Mouse (Mus musculus): ENCODE measurements around the gene Maml3.

The Maml3 gene

DNA sequence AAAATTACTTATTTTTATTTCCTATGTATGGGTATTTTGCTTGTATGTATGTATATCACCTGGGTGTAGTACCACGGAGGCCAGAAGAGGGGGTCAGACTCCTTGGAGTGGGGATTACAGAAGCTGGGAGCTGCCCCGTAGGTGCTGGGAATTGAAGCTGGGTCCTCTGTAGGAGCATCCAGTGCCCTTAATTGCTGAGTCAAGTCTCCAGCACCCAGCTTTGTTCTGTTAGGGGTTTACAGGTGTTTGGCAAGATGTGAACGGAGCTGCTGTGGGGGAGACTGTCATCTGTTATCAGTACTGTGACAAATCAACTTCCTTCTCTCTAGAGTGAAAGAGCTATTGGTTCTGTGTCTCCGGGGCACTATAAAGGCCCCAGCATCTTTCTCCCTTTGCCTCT lies 190.0 kb downstream of the Maml3 start:
- DNase-seq (ENCODE audit: low read depth, low spot score): no peak

DNA sequence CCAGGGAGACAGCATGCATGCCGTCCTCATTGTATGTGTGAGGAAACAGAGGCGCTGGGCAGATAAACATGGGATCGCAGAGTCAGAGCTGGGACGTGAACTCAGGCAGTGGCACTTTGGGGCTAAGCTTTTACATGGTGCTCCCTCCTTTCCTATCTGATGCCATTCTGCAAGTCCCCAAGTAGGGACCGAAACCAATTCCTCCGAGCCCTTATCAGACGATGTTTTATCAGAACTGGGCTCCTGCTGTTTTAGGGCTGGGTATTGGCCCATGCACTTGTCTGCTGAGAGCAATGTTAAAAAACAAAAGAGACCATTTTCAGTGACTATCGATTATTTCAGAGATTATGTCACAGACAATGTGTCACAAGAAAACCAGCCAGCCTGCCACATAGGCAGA lies 191.4 kb downstream of the Maml3 start:
- no peak for DNase-seq (ENCODE audit: low read depth, low spot score)

DNA sequence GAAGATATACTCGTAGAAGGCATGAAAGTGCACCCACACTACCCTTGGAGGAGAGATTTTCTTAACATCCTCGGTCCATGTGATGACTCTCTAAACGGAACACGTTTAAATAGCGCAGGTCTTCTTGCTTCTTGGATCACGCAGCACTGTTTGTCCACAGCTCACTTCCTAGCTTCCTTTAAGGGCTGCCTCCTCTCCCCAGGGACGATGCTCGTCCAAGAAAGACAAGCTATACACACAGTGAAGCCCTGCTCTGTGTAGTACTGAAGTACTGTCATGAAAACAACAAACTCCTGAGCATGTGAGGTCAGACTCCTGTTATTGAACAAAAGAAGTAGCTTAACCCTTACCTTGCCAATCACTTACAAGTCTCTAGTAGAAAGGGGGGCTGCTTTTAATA lies 192.7 kb downstream of the Maml3 start:
- no peak for DNase-seq (ENCODE audit: low read depth, low spot score)

DNA sequence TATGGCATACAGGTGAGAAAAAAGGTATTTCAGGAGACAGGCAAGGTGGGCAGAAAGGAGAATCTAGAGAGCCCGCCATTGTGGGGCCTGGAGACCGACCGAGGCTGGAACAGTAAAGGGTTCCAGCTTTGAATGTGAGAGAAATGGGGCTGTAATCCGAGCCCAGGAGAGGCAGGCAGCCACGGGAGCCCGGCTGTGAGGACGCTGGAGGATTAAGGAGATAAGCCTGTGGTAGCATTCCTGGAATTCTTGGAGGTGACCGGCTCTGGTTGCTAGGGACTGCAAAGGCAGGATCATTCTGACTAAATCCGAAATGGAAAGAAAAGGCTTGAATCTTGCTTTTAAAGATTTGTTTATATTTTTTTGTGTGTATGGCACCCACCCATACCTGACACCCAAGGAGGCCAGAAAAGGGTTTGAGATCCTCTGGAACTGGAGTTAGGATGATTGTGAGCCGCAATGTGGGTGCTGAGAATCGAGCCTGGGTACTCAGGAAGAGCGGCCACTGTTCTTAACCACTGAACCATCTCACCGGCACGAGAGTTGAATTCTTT lies 196.4 kb downstream of the Maml3 start:
- DNase-seq (ENCODE audit: low read depth, low spot score): peak; percentile 26

DNA sequence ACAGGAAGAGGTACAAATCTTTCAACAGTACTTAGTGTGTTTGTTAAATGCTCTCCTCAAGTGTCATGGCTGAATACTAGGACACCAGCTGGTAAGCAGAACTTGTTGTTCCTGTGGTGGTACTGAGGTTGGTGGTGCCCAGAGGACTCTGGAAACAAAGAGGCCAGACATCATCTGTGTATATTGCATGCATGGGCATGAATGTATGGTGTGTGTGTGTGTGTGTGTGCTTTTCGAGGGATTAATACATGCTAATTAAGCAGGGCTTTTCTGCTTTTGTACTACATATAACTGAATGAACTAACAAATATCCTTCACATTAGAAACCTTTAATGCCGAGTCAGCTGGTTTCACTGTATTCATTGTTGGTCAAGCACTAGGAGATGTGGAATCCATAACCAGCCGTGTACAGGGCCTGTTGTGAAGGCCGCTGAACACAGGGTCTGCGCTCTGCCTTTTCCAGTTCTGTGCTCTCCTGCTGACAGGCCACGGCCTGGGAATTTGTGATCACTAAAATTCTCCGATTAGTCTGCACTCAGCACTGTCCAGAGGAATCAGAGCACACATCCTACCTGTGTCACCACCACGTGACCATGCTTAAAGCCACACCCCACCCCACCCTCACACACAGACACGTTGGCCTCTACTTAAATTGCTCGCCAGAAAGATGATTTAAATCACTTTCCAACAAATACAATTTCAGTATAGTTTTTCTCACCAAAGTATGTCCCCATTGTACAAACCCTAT lies 197.6 kb downstream of the Maml3 start:
- no peak for DNase-seq (ENCODE audit: low read depth, low spot score)

DNA sequence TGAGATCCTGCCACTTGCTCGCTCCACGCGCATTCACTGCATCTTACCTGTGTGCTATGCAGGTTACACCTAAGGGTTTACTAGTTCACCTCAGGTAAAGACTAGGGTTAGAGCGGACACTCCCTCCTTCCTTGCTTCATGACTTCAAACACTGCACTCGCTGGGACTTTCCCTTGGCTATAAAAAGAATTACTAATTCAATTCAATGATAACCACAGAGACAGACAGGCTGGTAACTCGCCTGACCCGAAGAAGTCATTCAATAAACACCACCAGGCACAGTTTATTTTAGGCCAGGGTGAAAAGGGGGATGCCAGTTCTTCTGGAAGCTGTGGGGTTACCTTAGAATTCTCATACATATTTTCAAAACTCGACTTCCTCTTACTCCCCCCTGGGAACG lies 199.0 kb downstream of the Maml3 start:
- DNase-seq (ENCODE audit: low read depth, low spot score): no peak

DNA sequence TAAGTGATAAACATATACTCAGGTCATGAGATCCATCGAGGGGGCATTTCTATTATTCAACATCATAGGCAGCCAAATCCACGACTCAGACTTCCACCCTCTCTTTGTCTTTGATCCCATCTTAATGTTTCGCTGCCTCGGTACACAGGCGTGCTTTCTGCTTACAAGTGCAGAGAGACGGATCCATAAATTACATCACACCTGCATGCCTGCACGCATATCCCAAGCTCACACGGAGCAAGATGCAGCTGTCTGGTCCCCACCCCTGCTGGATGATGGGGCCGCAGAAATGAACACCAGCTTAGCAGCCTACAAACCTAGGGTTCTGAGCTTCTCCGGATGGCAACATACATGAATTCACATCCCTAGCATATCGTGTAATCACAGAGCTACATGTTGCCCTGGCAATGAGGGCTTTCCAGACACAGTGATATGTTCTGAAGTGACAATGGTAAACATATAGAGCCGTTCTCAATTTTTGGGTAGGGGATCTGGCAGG lies 200.5 kb downstream of the Maml3 start:
- no peak for DNase-seq (ENCODE audit: low read depth, low spot score)

DNA sequence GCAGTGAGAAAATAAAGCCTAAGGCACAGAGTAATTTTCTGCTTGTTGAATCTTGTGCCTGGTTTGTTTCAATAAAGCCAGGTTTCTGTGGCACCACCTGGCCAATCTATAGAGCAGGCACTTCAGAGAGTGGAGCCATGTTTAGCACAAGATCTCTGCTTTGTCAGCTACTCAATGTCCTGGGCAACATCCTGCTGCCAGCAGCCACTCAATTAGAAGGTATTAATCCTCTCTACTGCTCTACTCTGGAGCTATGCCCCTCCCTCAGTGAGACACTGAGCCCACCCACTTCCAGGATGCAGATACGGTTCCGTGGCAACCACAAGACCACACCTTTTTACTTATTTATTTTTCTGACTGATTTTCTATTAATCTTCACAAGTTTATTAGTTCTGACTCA lies 203.7 kb downstream of the Maml3 start:
- DNase-seq (ENCODE audit: low read depth, low spot score): no peak

DNA sequence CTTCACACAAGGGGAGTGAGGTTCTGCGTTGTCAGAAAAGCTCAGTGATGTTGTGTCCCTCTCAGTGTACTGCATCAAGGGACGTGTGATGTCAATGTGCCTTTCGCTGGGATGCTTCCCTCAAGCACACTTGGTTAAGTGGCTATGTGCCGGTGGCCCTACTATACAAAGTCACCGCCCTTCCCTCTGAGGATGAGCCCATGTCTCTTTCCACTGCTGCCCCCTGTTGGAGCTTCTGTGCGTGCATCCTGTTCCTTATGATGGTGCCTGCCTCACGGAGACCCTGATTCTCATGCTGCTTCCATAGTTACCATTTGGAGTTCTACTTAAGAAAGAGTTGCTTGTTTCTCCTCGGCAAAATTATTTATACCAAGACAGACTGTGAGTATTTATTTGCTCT lies 210.4 kb downstream of the Maml3 start:
- DNase-seq (ENCODE audit: low read depth, low spot score): no peak

DNA sequence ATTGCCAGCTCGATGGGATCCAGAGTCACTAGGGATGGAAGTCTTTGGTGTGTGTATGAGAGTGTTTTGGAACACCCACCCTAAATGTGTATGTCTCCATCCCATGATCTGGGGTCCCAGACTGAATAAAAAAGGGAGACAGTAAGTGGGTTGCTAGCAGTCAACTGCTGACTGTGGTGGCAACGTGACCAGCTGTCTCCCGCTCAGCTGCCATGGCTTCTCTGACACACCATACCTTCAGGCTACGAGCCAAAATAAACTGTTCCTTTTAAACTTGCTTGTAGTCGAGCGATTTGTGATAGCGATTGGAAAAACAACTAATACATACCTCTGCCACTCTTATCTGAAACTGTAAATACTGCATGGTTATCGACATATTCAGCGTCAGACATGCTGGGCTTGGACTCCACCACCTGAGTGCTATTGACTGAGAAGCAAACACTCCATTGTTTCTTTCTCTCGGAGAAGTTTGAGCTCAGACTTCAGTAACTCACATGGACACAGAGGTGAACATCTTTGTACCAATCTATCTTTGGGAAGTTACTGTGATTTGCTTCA lies 213.2 kb downstream of the Maml3 start:
- DNase-seq (ENCODE audit: low read depth, low spot score): no peak

DNA sequence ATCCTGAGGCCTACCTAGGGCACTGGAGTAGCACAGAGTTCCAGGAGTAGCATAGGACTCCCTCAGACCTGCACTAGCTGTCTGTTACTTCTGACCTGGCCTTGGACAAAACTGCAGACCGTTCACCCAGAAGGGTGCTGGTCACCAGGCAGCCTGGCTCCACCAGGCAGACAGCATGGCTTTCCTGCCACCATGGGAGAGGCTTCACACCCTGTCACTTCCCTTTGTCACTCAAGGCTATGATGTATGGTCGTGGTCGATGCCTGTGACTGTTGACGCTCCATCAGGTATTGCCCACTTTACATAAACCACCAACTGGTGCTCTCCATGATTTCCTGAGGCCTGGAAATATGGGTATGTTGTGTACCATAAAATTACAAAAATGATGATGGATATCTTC lies 214.7 kb downstream of the Maml3 start:
- no peak for DNase-seq (ENCODE audit: low read depth, low spot score)

DNA sequence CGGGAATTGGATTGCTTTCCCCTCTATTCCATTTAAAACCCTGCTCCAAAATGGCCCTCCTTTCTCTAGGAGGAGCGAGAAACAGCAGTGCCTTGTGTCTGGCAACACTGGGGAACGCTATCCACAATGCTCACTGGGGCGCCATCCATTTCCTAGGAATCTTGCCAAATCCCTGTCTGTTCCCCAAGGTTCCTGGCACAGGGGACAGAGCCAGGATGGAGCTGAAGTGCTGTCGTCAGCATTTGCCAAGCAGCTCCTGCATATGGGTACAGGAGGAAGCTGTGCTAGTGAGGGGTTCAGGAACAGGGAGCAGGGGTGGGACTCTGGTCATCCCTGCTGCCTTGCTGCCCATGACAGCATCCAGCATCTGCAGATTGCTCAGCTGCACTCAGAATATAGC lies 215.1 kb downstream of the Maml3 start:
- DNase-seq (ENCODE audit: low read depth, low spot score): no peak

DNA sequence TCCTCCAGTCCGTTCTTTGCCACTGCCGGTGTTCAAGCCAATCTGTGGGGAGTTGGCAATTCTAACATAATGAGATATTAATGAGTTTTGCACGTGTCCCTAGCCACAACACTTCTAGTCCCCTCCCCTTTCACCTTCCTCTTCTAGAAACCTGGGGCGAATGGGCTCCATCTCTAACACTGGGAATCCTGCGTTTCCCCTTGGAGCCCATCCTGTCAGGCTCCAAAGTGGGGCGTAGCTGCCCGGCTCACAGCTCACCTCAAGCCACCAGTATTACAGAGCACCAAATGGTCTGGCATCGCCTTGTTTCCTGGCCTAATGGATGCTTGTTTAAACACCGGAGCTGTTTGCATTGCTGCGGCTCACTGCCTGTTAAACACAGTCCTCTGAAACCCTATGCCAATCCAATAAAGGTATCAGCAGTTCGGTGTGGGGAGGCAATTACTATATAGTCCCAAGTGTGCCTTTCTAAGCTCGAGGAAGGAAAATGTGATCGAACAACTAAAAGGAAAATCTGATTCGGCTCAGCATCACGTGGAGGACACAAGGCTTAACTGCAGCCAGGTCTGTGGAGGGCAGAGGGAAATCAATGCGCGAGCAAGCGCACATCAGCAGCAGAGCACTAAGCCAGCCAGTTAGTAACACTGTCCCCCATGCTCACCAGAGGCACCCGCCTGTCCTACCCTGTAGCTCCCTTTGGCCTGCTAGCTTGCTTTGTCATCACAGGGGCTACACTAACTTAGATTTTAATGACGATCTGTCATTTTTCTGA lies 216.0 kb downstream of the Maml3 start:
- no peak for DNase-seq (ENCODE audit: low read depth, low spot score)

DNA sequence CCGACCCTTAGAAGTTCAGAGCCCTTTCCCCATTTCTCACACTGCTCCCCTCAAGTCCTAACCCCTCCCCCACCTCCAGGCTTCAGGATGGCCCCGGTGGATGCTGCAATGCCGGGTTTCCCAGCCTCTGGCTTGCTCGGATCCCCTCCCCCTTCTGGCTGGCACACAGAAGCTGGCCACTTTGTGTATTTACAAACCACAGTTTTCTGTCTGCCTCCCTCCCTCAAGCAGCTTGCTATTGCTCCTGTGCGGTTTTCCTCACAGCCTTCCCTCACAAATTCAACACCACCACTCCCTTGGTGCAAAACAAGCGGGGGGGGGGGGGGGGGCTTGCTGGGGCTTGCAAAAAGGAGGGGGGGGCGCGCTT lies 216.6 kb downstream of the Maml3 start:
- DNase-seq (ENCODE audit: low read depth, low spot score): no peak

DNA sequence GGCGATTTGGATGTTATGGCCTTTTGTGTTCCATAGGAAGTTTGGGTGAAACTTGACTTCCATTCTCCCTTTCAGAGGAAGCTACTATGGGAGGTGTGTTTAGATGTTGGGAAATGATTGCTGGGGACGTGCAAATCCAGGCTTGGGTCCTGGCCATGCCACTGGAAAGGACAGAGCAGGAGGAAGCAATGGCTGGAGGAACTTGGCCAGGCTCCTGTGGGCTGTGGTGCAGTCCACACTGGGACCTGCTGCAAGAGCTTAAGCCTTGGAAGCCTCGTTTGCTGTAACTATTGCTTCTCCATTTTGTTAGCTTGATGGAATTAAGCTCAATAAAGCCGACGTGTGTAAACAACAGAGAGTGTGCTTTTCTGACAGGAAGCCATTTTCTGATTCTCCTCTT lies 219.0 kb downstream of the Maml3 start:
- DNase-seq (ENCODE audit: low read depth, low spot score): no peak

DNA sequence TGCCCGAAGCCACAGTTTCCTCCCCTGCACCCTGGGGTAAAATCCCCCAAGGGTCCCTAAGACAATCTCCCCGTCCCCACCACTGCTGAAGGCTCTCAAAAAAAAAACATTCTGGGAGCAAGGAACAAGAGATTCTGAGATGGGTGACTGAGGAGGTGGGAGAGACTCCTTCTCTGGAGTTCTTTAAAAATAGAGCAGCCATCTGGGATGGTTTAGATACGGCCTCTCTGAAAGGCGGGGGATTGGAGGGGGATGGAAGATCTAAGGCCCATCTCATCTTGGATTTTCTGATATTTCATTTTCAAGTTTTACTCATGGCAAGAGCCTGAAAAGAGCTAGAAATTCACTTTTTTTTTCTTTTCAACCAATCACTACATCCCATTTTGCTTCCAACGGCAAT lies 219.4 kb downstream of the Maml3 start:
- DNase-seq (ENCODE audit: low read depth, low spot score): no peak

DNA sequence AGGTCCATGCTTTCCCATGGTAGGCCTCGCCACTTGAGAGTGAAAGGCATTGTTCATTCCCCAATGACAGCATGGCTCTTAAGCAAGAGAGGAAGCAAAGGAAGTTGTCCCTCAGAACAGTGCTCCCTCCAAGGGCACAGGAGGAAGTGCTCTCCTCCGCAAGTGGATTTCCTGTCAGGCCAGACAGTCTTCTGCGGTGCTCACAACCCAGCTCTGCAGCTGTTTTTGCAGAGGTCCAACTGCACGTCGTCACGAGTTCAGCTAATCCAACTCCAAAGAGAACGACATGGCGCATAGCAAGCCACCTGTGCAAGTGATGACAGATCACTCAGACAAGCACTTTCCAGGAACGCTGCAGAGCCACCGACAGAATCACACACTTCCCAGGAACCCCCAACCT lies 222.9 kb downstream of the Maml3 start:
- no peak for DNase-seq (ENCODE audit: low read depth, low spot score)

DNA sequence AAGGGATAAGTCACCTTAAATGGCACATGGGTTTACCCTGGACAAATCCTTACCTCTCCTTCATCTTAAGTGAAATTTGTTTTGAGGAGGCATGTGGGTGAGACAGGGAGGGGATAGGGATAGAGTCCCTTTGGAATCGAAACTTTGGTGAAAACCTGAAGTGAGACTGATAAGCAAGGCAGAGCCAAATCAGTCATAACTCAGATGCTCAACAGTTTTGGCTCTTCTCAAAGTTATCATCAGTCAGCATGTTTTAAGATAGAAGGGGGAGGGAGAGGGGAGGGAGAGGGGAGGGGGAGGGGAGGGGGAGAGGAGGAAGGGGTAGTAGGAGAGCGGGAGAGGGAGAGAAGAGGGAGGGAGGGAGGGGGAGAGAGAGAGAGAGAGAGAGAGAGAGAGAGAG lies 223.5 kb downstream of the Maml3 start:
- DNase-seq (ENCODE audit: low read depth, low spot score): no peak

DNA sequence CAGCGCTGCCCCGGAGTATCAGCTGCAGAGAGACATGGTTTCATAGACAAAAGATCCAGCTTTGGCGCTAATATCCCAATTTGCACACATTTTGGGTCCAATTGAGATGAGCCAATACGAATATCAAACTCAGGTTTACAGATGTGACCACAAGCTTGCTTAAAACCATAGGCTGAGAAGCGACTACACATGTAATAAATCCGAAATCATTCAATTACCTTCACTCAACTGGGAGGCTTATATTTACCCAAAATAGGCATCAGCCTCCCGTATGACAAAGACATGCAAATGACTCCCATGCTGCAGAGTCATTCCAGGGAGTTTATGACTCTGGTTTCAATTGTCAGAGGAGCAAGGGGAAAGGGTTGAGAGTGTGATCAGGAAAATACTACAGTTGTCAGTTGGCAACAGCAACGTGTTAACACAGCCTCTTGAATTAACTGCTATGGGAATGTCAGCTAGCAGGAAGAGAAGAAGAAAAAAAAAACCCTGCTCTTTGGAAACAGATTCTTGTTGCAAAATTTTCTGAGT lies 224.3 kb downstream of the Maml3 start:
- DNase-seq (ENCODE audit: low read depth, low spot score): no peak

DNA sequence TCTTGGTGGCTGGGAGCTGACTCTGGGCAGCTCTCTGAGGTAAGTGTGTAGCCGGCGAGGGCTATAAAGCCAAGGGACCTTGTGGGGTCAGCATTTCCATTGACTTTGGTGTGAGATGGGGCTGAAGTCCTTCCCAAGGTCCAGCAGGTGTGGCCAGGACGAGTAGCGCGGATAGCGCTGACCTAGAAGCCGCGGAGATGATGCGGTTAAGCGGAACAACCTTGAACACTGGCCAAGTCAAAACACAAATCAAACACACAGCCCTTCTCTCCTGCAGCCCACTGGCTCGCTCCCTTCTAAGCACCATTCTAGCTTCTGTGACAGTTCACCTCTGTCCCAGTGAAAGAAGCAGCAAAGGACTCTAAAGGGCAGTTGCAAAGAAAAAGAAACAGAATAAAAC lies 225.7 kb downstream of the Maml3 start:
- no peak for DNase-seq (ENCODE audit: low read depth, low spot score)

DNA sequence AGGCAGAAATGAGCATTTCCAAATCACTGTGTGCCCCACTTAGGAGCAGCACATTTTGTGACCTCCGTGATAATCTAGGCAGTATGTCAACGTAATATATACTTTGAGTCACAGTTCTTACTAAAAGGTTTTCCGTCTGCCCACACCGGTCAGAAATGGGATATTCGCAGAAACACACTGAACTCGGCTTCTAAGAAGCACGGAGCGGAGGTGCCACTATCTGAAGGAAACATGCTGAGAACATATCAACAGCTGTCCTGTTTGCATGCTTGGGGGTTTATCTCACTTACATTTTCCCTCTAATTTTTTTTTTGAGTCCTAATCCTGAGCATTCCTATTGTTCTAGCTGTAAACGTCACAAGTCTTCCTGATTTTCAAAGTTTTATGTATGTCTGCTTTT lies 226.3 kb downstream of the Maml3 start:
- no peak for DNase-seq (ENCODE audit: low read depth, low spot score)

DNA sequence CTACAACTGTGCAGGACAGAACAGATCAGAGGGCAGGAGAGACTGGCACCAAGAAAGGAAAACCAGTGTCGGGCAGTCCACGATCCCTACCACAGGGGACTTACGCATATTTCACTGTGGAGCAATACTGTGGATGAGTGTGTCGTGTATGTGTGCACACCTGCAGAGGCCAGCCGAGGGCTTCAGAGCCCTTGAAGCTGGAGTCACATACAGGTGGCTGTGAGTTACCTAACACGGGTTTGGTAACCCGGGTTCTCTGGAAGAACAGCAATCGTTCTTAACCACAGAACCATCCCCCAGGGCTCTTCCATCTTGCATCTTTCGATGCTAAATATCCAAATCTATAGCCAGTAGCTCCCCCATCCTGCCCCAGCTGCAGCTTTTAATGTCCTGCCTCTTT lies 228.1 kb downstream of the Maml3 start:
- DNase-seq (ENCODE audit: low read depth, low spot score): no peak
